Mouse (Mus musculus): ENCODE results near the gene Pla2g2f. TPM values are rescaled to one million over a fixed set of nuclear protein-coding genes. Genes with fewer than 3 reads are reported as not detected.

The Pla2g2f gene
- polyA plus RNA-seq, 1 experiment from 2014 or later: 0.12 TPM

GRCm38 (mm10) chr4:138706620-138707019 is 50.8 kb downstream of the Pla2g2f start:
- H3K9ac ChIP-seq (ENCODE audit: low read depth, low read length): no peak overlapping the region
- H3K4me1 ChIP-seq (replicated peaks; ENCODE audit: control insufficient read depth, insufficient read depth, low read length): no peaks in the 10 kb centered on the region
- no peaks in the 10 kb centered on the region for H3K27me3 ChIP-seq (ENCODE audit: control insufficient read depth, insufficient read depth, low read length)
- DNase-seq (ENCODE audit: low spot score) (no peak), ATAC-seq (ENCODE audit: low FRiP score) (no peak)
- no peak overlapping the region for H3K4me3 ChIP-seq (ENCODE audit: low read depth, low read length)
- H3K4me2 ChIP-seq (replicated peaks; ENCODE audit: low read depth, low read length): no peak overlapping the region
- no peaks in the 10 kb centered on the region for H3K9me3 ChIP-seq (ENCODE audit: control insufficient read depth, low read length)
- no peak overlapping the region for H3K27ac ChIP-seq (ENCODE audit: low read depth, low read length)
- 93% methylated on average over 8 of the region's 8 CpGs for WGBS
- H3K36me3 ChIP-seq (ENCODE audit: control insufficient read depth, insufficient read depth, low read length): no peaks in the 10 kb centered on the region

- Histone ChIP-seq H3K4me1 (replicated peaks; ENCODE audit: control insufficient read depth, insufficient read depth, low read length) (no peaks in the 10 kb centered on the region), H3K4me2 (replicated peaks; ENCODE audit: low read depth, low read length) (no peak overlapping the region), H3K27me3 (ENCODE audit: control insufficient read depth, insufficient read depth, low read length) (no peaks in the 10 kb centered on the region), H3K9me3 (ENCODE audit: control insufficient read depth, low read length) (no peaks in the 10 kb centered on the region), H3K36me3 (ENCODE audit: control insufficient read depth, insufficient read depth, low read length) (no peaks in the 10 kb centered on the region), H3K9ac (ENCODE audit: low read depth, low read length) (no peak overlapping the region), H3K4me3 (ENCODE audit: low read depth, low read length) (no peak overlapping the region), H3K27ac (ENCODE audit: low read depth, low read length) (no peak overlapping the region)
- WGBS: 80% methylated on average over 4 of the region's 4 CpGs
- DNase-seq (ENCODE audit: low spot score) (no peak), ATAC-seq (ENCODE audit: low FRiP score) (no peak)
Observed at GRCm38 (mm10) chr4:138704169-138704568, 53.3 kb downstream of the Pla2g2f start.

GRCm38 (mm10) chr4:138703591-138703990 is 53.8 kb downstream of the Pla2g2f start:
- Histone ChIP-seq H3K27me3 (ENCODE audit: control insufficient read depth, insufficient read depth, low read length) (no peaks in the 10 kb centered on the region), H3K36me3 (ENCODE audit: control insufficient read depth, insufficient read depth, low read length) (no peaks in the 10 kb centered on the region), H3K27ac (ENCODE audit: low read depth, low read length) (no peak overlapping the region), H3K4me3 (ENCODE audit: low read depth, low read length) (no peak overlapping the region), H3K4me1 (replicated peaks; ENCODE audit: control insufficient read depth, insufficient read depth, low read length) (no peaks in the 10 kb centered on the region), H3K9ac (ENCODE audit: low read depth, low read length) (no peak overlapping the region), H3K4me2 (replicated peaks; ENCODE audit: low read depth, low read length) (no peak overlapping the region), H3K9me3 (ENCODE audit: control insufficient read depth, low read length) (no peaks in the 10 kb centered on the region)
- no peak for DNase-seq (ENCODE audit: low spot score)
- no peak for ATAC-seq (ENCODE audit: low FRiP score)
- WGBS: 71% methylated on average over 7 of the region's 7 CpGs

GRCm38 (mm10) chr4:138702528-138702927 is 54.9 kb downstream of the Pla2g2f start:
- no peak overlapping the region for H3K27ac ChIP-seq (ENCODE audit: low read depth, low read length)
- ATAC-seq (ENCODE audit: low FRiP score) (no peak), DNase-seq (ENCODE audit: low spot score) (no peak)
- H3K27me3 ChIP-seq (ENCODE audit: control insufficient read depth, insufficient read depth, low read length): no peaks in the 10 kb centered on the region
- H3K4me3 ChIP-seq (ENCODE audit: low read depth, low read length): no peak overlapping the region
- H3K9me3 ChIP-seq (ENCODE audit: control insufficient read depth, low read length): no peaks in the 10 kb centered on the region
- no peaks in the 10 kb centered on the region for H3K36me3 ChIP-seq (ENCODE audit: control insufficient read depth, insufficient read depth, low read length)
- no peak overlapping the region for H3K4me2 ChIP-seq (replicated peaks; ENCODE audit: low read depth, low read length)
- no peaks in the 10 kb centered on the region for H3K4me1 ChIP-seq (replicated peaks; ENCODE audit: control insufficient read depth, insufficient read depth, low read length)
- no peak overlapping the region for H3K9ac ChIP-seq (ENCODE audit: low read depth, low read length)
- 86% methylated on average over 8 of the region's 8 CpGs for WGBS

GRCm38 (mm10) chr4:138702031-138702430 is 55.4 kb downstream of the Pla2g2f start:
- WGBS: 85% methylated on average over 2 of the region's 2 CpGs

GRCm38 (mm10) chr4:138701111-138701510 is 56.3 kb downstream of the Pla2g2f start:
- ATAC-seq (ENCODE audit: low FRiP score): no peak
- H3K9ac ChIP-seq (ENCODE audit: low read depth, low read length): no peak overlapping the region
- no peaks in the 10 kb centered on the region for H3K36me3 ChIP-seq (ENCODE audit: control insufficient read depth, insufficient read depth, low read length)
- no peak overlapping the region for H3K4me2 ChIP-seq (replicated peaks; ENCODE audit: low read depth, low read length)
- DNase-seq (ENCODE audit: low spot score): no peak
- 65% methylated on average over 8 of the region's 8 CpGs for WGBS
- no peak overlapping the region for H3K27ac ChIP-seq (ENCODE audit: low read depth, low read length)
- H3K4me3 ChIP-seq (ENCODE audit: low read depth, low read length): no peak overlapping the region
- no peaks in the 10 kb centered on the region for H3K27me3 ChIP-seq (ENCODE audit: control insufficient read depth, insufficient read depth, low read length)
- H3K9me3 ChIP-seq (ENCODE audit: control insufficient read depth, low read length): no peaks in the 10 kb centered on the region
- no peaks in the 10 kb centered on the region; the same call in 1 of the 2 replicates for H3K4me1 ChIP-seq (replicated peaks; ENCODE audit: control insufficient read depth, insufficient read depth, low read length)

More at GRCm38 (mm10) chr4:138702031-138702430, 55.4 kb downstream of the Pla2g2f start:
- Histone ChIP-seq H3K27me3 (ENCODE audit: control insufficient read depth, insufficient read depth, low read length) (no peaks in the 10 kb centered on the region), H3K36me3 (ENCODE audit: control insufficient read depth, insufficient read depth, low read length) (no peaks in the 10 kb centered on the region), H3K9me3 (ENCODE audit: control insufficient read depth, low read length) (no peaks in the 10 kb centered on the region), H3K4me1 (replicated peaks; ENCODE audit: control insufficient read depth, insufficient read depth, low read length) (no peaks in the 10 kb centered on the region; the same call in 1 of the 2 replicates), H3K4me2 (replicated peaks; ENCODE audit: low read depth, low read length) (no peak overlapping the region), H3K27ac (ENCODE audit: low read depth, low read length) (no peak overlapping the region), H3K9ac (ENCODE audit: low read depth, low read length) (no peak overlapping the region), H3K4me3 (ENCODE audit: low read depth, low read length) (no peak overlapping the region)
- no peak for DNase-seq (ENCODE audit: low spot score)
- ATAC-seq (ENCODE audit: low FRiP score): no peak

Other genes with a start within 250 kb of the Pla2g2f start
- 0.46 and 0.77 TPM in 2 replicates for gene Vwa5b1, start 121.7 kb downstream of the Pla2g2f start, polyA plus RNA-seq (2014; fragmentation: Nextera tagmentation; extraction: Ambion mirVana)
- gene Pla2g2c, start 32.8 kb downstream of the Pla2g2f start, polyA plus RNA-seq (2014; fragmentation: Nextera tagmentation; extraction: Ambion mirVana): 0.48 and 0.68 TPM in 2 replicates
- gene Ubxn10, start 20.5 kb downstream of the Pla2g2f start, polyA plus RNA-seq (2014; fragmentation: Nextera tagmentation; extraction: Ambion mirVana): 2.8 and 4.3 TPM in 2 replicates
- 0.84 and 1.5 TPM in 2 replicates for gene Pla2g2d, start 18.1 kb upstream of the Pla2g2f start, polyA plus RNA-seq (2014; fragmentation: Nextera tagmentation; extraction: Ambion mirVana)
- gene Pla2g5, start 105.9 kb upstream of the Pla2g2f start, polyA plus RNA-seq (2014; fragmentation: Nextera tagmentation; extraction: Ambion mirVana): 0.39 TPM in 1 of 2 replicates, not detected in the other
- gene Gm13030, start 116.3 kb upstream of the Pla2g2f start, polyA plus RNA-seq (2014; fragmentation: Nextera tagmentation; extraction: Ambion mirVana): not detected in 2 replicates
- gene Pla2g2e, start 120.3 kb upstream of the Pla2g2f start, polyA plus RNA-seq (2014; fragmentation: Nextera tagmentation; extraction: Ambion mirVana): not detected in 2 replicates
- gene Otud3, start 156.3 kb upstream of the Pla2g2f start, polyA plus RNA-seq (2014; fragmentation: Nextera tagmentation; extraction: Ambion mirVana): 3.1 and 3.5 TPM in 2 replicates
- not detected in 2 replicates for gene Rnf186, start 209.5 kb upstream of the Pla2g2f start, polyA plus RNA-seq (2014; fragmentation: Nextera tagmentation; extraction: Ambion mirVana)
- 0.61 and 1.3 TPM in 2 replicates for gene Tmco4, start 215.3 kb upstream of the Pla2g2f start, polyA plus RNA-seq (2014; fragmentation: Nextera tagmentation; extraction: Ambion mirVana)

All from hindbrain, embryonic 11.5 days (tissue).